Mouse (Mus musculus): Measurements from ENCODE around the gene Edil3.

GRCm38 (mm10) chr13:89123396-89123795, 302.1 kb downstream of the Edil3 start:
- TF ChIP-seq CTCF (conservative IDR thresholded peaks at IDR 0.05; ENCODE audit: low read length) (no peak), NANOG (IDR thresholded peaks at IDR 0.05; ENCODE audit: borderline replicate concordance, low read length) (no peak), POU5F1 (IDR thresholded peaks at IDR 0.05; ENCODE audit: borderline replicate concordance, low read length) (no peak)

All from E14TG2a.4 (cell line).